Mouse (Mus musculus): Measurements from ENCODE around the gene Nlgn1. TPM values are rescaled to one million over a fixed set of nuclear protein-coding genes. Genes with fewer than 3 reads are reported as not detected.

Gene Nlgn1
- polyA plus RNA-seq, 1 experiment, result not detected

DNA sequence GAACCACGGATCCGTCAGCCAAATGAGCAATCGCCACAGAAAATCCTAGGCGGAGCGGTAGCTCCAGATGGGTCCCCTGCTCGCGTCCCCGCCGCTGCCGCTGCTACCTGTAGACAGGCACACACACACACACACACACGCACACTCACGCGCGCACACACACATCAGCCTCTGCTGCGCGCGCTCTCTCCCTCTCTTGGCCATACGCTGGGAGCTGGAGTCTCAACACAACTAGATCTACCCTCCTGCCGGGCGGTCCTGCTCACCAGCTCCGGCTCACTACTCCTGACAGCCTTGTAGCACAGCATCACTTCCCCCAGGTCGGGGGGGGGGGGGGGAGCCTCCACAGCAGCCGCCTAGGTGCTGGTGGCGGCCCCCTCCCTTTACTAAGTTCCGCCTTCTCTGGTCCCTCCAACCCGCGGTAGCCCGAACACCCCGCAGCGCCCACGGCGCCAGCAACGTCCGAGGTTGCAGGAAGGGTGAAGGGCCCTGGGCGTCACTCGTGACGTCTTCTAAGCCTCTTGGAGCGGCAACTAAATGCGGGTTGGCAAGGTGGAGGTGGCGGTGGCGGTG, 1.1 kb upstream of the Nlgn1 start:
- H3K4me3 ChIP-seq, result no peak overlapping the region
- H3ac ChIP-seq (ENCODE audit: control insufficient read depth, insufficient read length), result no peak overlapping the region
- no peak overlapping the region for H3K4me2 ChIP-seq (ENCODE audit: low read depth)
- H3K79me2 ChIP-seq (ENCODE audit: control insufficient read depth, insufficient read depth), result no peaks in the 10 kb centered on the region
- H3K36me3 ChIP-seq (ENCODE audit: control insufficient read depth, insufficient read depth), result no peaks in the 10 kb centered on the region
- TF ChIP-seq POLR2A (IDR thresholded peaks at IDR 0.05; ENCODE audit: insufficient read length, low read depth) (no peak), MAX (IDR thresholded peaks at IDR 0.05; ENCODE audit: low read depth) (no peak), USF1 (IDR thresholded peaks at IDR 0.05; ENCODE audit: low read depth) (no peak), E2F4 (IDR thresholded peaks at IDR 0.05; ENCODE audit: insufficient read depth) (no peak), MYOD1 (IDR thresholded peaks at IDR 0.05; ENCODE audit: control insufficient read depth in 1 of 3, insufficient read length in 2 of 3, low read depth in 2 of 3) (no peak)
- H3K27me3 ChIP-seq (ENCODE audit: control insufficient read depth, insufficient read depth, insufficient read length), result peaks cover 4% of the 10 kb centered on the region

DNA sequence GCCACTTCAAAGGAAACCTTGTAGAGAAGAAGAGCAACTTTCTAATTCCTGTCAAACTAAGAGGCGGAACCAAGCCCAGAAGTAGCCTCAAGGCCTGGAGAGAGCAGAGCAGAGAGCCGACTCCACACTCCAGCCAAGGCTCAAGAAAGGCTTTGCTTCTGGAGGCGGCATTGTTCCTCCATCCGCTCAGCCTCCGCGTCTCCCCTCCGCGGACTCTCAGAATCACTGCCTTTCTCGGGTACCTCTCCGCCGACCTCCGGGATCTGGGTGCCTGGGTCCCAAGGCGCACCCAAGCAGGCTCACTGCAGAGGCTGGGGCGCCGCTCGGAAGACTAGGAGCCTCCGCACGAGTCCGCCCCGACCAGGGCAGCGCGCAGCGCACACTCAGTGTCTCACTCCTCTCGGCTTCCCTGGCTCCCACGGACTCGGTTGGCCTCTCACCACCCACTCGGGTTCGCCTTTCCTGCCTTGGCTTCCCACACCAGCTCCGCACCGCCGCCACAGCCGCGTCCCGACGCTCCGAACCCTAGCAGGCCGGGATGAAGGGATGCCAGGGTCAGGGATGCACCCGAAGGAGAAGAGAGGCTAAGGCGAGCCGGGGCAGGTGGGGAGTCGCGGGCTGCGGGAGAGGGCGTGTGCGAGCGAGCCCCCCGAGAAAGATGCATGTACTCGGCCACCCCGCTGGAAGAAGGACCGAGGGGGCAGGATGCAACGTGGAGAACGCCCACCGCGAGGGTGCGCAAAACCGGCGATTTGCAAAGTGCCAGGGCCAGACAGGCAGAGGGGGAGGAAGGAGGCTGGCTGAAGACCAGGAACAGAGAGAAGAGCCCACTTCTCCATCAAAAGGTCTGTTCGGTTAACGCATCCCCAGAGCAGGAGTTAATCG, 841 bp downstream of the Nlgn1 start:
- no peaks in the 10 kb centered on the region for H3K79me2 ChIP-seq (ENCODE audit: control insufficient read depth, insufficient read depth)
- no peak overlapping the region for H3ac ChIP-seq (ENCODE audit: control insufficient read depth, insufficient read length)
- no peak for TF ChIP-seq CEBPB (IDR thresholded peaks at IDR 0.05; ENCODE audit: insufficient read depth, poor library complexity, severe bottlenecking)
- no peak for TF ChIP-seq POLR2AphosphoS2 (IDR thresholded peaks at IDR 0.05; ENCODE audit: insufficient read length, low read depth)
- no peak for TF ChIP-seq MYOG (IDR thresholded peaks at IDR 0.05; ENCODE audit: control insufficient read depth in 1 of 3, insufficient read depth in 1 of 3, insufficient read length in 2 of 3, low read depth in 2 of 3)
- TF ChIP-seq USF1 (IDR thresholded peaks at IDR 0.05; ENCODE audit: low read depth), result no peak
- TF ChIP-seq E2F4 (IDR thresholded peaks at IDR 0.05; ENCODE audit: insufficient read depth), result no peak
- TF ChIP-seq MYOD1 (IDR thresholded peaks at IDR 0.05; ENCODE audit: control insufficient read depth in 1 of 3, insufficient read length in 2 of 3, low read depth in 2 of 3), result no peak
- no peak for TF ChIP-seq TCF12 (IDR thresholded peaks at IDR 0.05; ENCODE audit: insufficient read depth, poor library complexity, severe bottlenecking)
- TF ChIP-seq MAX (IDR thresholded peaks at IDR 0.05; ENCODE audit: low read depth), result no peak
- no peak for TF ChIP-seq REST (IDR thresholded peaks at IDR 0.05; ENCODE audit: insufficient read depth, insufficient read length)
- TF ChIP-seq TCF3 (IDR thresholded peaks at IDR 0.05; ENCODE audit: insufficient read length, low read depth), result no peak
- TF ChIP-seq SRF (IDR thresholded peaks at IDR 0.05; ENCODE audit: control insufficient read depth, insufficient read length, low read depth), result no peak
- no peak for TF ChIP-seq POLR2A (IDR thresholded peaks at IDR 0.05; ENCODE audit: insufficient read length, low read depth)
- no peak overlapping the region for H3K4me3 ChIP-seq
- no peaks in the 10 kb centered on the region for H3K36me3 ChIP-seq (ENCODE audit: control insufficient read depth, insufficient read depth)
- H3K27me3 ChIP-seq (ENCODE audit: control insufficient read depth, insufficient read depth, insufficient read length), result peaks cover 4% of the 10 kb centered on the region
- H3K4me2 ChIP-seq (ENCODE audit: low read depth), result no peak overlapping the region

DNA sequence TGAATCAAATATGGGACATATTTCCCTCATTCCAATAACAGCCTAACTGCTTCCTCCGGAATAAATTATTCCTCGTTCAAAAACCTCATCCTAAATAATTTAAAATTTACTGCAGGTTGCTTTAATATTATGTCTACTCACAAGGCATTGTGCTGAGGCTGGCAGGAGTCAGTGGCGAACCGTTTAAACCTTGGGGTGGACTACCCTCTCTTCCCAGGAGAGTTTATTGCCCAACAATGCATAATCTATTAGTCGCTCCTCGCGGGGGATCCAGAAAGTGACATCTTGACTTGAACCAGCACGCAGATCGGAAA, 1.4 kb downstream of the Nlgn1 start:
- Histone ChIP-seq H3K4me2 (ENCODE audit: low read depth) (no peak overlapping the region), H3K79me2 (ENCODE audit: control insufficient read depth, insufficient read depth) (no peaks in the 10 kb centered on the region), H3K27me3 (ENCODE audit: control insufficient read depth, insufficient read depth, insufficient read length) (peaks cover 4% of the 10 kb centered on the region), H3K36me3 (ENCODE audit: control insufficient read depth, insufficient read depth) (no peaks in the 10 kb centered on the region), H3K4me3 (no peak overlapping the region), H3ac (ENCODE audit: control insufficient read depth, insufficient read length) (no peak overlapping the region)
- no peak for TF ChIP-seq REST (IDR thresholded peaks at IDR 0.05; ENCODE audit: insufficient read depth, insufficient read length)
- no peak for TF ChIP-seq MAX (IDR thresholded peaks at IDR 0.05; ENCODE audit: low read depth)
- TF ChIP-seq MYOD1 (IDR thresholded peaks at IDR 0.05; ENCODE audit: control insufficient read depth in 1 of 3, insufficient read length in 2 of 3, low read depth in 2 of 3), result no peak
- no peak for TF ChIP-seq TCF12 (IDR thresholded peaks at IDR 0.05; ENCODE audit: insufficient read depth, poor library complexity, severe bottlenecking)
- TF ChIP-seq POLR2AphosphoS2 (IDR thresholded peaks at IDR 0.05; ENCODE audit: insufficient read length, low read depth), result no peak
- TF ChIP-seq MYOG (IDR thresholded peaks at IDR 0.05; ENCODE audit: control insufficient read depth in 1 of 3, insufficient read depth in 1 of 3, insufficient read length in 2 of 3, low read depth in 2 of 3), result no peak
- no peak for TF ChIP-seq E2F4 (IDR thresholded peaks at IDR 0.05; ENCODE audit: insufficient read depth)
- TF ChIP-seq SRF (IDR thresholded peaks at IDR 0.05; ENCODE audit: control insufficient read depth, insufficient read length, low read depth), result no peak
- TF ChIP-seq USF1 (IDR thresholded peaks at IDR 0.05; ENCODE audit: low read depth), result no peak
- TF ChIP-seq CEBPB (IDR thresholded peaks at IDR 0.05; ENCODE audit: insufficient read depth, poor library complexity, severe bottlenecking), result no peak
- no peak for TF ChIP-seq POLR2A (IDR thresholded peaks at IDR 0.05; ENCODE audit: insufficient read length, low read depth)
- no peak for TF ChIP-seq TCF3 (IDR thresholded peaks at IDR 0.05; ENCODE audit: insufficient read length, low read depth)

DNA sequence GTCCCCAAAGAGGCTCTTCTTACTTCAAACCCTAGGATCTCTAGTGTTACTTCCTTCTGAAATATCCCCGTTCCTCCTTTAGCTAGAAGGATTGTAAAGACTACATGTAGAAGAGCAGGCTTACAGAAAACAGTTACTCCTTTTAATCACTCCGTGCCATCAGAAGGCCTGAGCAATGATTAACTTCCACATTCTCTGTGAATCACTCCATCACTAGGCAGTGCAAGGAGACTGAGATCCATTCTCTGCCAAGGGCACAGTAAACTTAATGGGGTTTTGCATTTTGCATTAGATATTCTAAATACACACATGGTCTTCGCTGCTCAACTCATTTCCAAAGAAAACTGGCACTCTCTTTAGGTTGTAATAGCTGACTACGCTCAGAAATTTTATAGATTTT, 2.2 kb downstream of the Nlgn1 start:
- no peaks in the 10 kb centered on the region for H3K36me3 ChIP-seq (ENCODE audit: control insufficient read depth, insufficient read depth)
- no peaks in the 10 kb centered on the region for H3K79me2 ChIP-seq (ENCODE audit: control insufficient read depth, insufficient read depth)
- no peak overlapping the region for H3K4me3 ChIP-seq
- H3K27me3 ChIP-seq (ENCODE audit: control insufficient read depth, insufficient read depth, insufficient read length), result peaks cover 4% of the 10 kb centered on the region
- TF ChIP-seq USF1 (IDR thresholded peaks at IDR 0.05; ENCODE audit: low read depth), result no peak
- no peak for TF ChIP-seq E2F4 (IDR thresholded peaks at IDR 0.05; ENCODE audit: insufficient read depth)
- TF ChIP-seq TCF3 (IDR thresholded peaks at IDR 0.05; ENCODE audit: insufficient read length, low read depth), result no peak
- TF ChIP-seq MYOD1 (IDR thresholded peaks at IDR 0.05; ENCODE audit: control insufficient read depth in 1 of 3, insufficient read length in 2 of 3, low read depth in 2 of 3), result no peak
- TF ChIP-seq REST (IDR thresholded peaks at IDR 0.05; ENCODE audit: insufficient read depth, insufficient read length), result no peak
- TF ChIP-seq POLR2AphosphoS2 (IDR thresholded peaks at IDR 0.05; ENCODE audit: insufficient read length, low read depth), result no peak
- TF ChIP-seq SRF (IDR thresholded peaks at IDR 0.05; ENCODE audit: control insufficient read depth, insufficient read length, low read depth), result no peak
- no peak for TF ChIP-seq CEBPB (IDR thresholded peaks at IDR 0.05; ENCODE audit: insufficient read depth, poor library complexity, severe bottlenecking)
- no peak for TF ChIP-seq MAX (IDR thresholded peaks at IDR 0.05; ENCODE audit: low read depth)
- no peak for TF ChIP-seq TCF12 (IDR thresholded peaks at IDR 0.05; ENCODE audit: insufficient read depth, poor library complexity, severe bottlenecking)
- TF ChIP-seq POLR2A (IDR thresholded peaks at IDR 0.05; ENCODE audit: insufficient read length, low read depth), result no peak
- TF ChIP-seq MYOG (IDR thresholded peaks at IDR 0.05; ENCODE audit: control insufficient read depth in 1 of 3, insufficient read depth in 1 of 3, insufficient read length in 2 of 3, low read depth in 2 of 3), result no peak
- H3ac ChIP-seq (ENCODE audit: control insufficient read depth, insufficient read length), result no peak overlapping the region
- H3K4me2 ChIP-seq (ENCODE audit: low read depth), result no peak overlapping the region
